Comparison of ENCODE assay signal across 8 mouse cellular contexts in the genomic region with DNA sequence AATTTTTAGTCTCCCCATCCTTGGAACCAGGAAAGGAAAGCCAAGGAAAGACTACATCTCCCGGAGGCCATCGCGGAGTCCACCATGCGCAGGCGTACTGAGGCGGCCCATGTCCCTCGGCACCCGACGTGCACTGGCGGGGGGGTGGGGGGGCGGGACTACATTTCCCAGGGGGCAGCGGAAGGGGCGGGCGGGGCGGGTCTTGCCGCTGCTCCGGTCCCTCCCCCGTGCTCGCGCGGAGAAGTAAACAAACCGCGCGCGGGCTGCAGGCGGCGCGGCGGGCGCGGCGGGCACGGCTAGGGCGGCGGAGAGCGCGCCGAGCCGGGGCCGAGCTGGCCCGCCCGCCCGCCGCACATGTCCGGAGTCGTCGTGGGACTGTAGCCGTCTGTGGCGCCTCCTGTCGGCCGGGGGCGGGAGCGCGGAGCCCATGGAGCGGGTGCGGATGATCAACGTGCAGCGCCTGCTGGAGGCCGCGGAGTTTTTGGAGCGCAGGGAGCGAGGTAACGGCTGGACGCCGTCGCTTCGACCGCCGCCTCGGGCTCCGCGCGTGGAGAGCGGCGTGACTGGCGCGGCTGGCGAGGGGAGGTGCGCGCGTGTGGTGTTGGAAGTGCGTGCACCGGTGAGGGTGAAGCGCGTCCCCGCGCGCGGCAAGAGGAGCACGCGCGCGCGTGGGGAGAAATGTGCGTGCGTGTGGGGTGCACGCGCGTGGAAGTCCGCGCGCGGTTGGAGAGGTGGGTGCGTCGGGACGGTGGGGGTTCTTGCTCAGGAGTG. TPM values are rescaled to one million over a fixed set of nuclear protein-coding genes. Genes with fewer than 3 reads are reported as not detected.
DNase-seq lines count a peak whose midpoint lies in the region; ATAC-seq and TF ChIP-seq lines count a peak whose summit lies in the region.

No protein-coding gene starts in this region.

- peak overlapping the region; percentile 61 for H3K27ac ChIP-seq in heart, embryonic 12.5 days (ENCODE audit: poor library complexity, severe bottlenecking)
- H3K27ac ChIP-seq in kidney, postnatal 0 days: peak overlapping the region; percentile 74
- H3K27ac ChIP-seq in liver, embryonic 11.5 days (ENCODE audit: low read depth, low read length): peak overlapping the region; percentile 73

- DNase-seq in brain, adult 2 months (ENCODE audit: low read depth, low spot score): peak; percentile 98
- peak; percentile 96 for DNase-seq in kidney, postnatal 0 days (ENCODE audit: low spot score)
- peak; percentile 92 for DNase-seq in liver, embryonic 11.5 days (ENCODE audit: low spot score)
- peak; percentile 92 to 97 for DNase-seq in spleen, postnatal 4 days (ENCODE audit: low spot score in 2 of 2)

- peaks cover 1% of the 10 kb centered on the region for H3K79me3 ChIP-seq in C2C12 (ENCODE audit: low read depth)

- peaks cover 83% of the 10 kb centered on the region for H3K4me1 ChIP-seq in erythroblast, embryonic 14.5 days (ENCODE audit: control insufficient read depth)
- peaks cover 37% of the 10 kb centered on the region for H3K4me1 ChIP-seq in heart, embryonic 12.5 days (replicated peaks)
- peaks cover 20% of the 10 kb centered on the region for H3K4me1 ChIP-seq in kidney, postnatal 0 days (replicated peaks; ENCODE audit: insufficient read depth, low read length)
- H3K4me1 ChIP-seq in liver, embryonic 11.5 days (replicated peaks; ENCODE audit: control insufficient read depth, insufficient read depth, low read length): peaks cover 32% of the 10 kb centered on the region

- H3K36me3 ChIP-seq in C2C12 (ENCODE audit: control insufficient read depth, insufficient read depth): no peaks in the 10 kb centered on the region
- H3K36me3 ChIP-seq in erythroblast, embryonic 14.5 days (ENCODE audit: control insufficient read depth): peaks cover 40% of the 10 kb centered on the region
- peaks cover 23% of the 10 kb centered on the region for H3K36me3 ChIP-seq in heart, embryonic 12.5 days
- 0 out of 2 replicates have a peak, but pooled peaks cover 6% of the 10 kb centered on the region for H3K36me3 ChIP-seq in kidney, postnatal 0 days (ENCODE audit: insufficient read depth, low read length)
- peaks cover 10% of the 10 kb centered on the region for H3K36me3 ChIP-seq in liver, embryonic 11.5 days (ENCODE audit: control insufficient read depth, insufficient read depth, low read length)
- no peaks in the 10 kb centered on the region for H3K36me3 ChIP-seq in myocyte (ENCODE audit: control insufficient read depth, insufficient read depth)

- peak overlapping the region; percentile 99 for H3K4me2 ChIP-seq in heart, embryonic 12.5 days
- peak overlapping the region; percentile 82 for H3K4me2 ChIP-seq in kidney, postnatal 0 days (ENCODE audit: low read length)
- peak overlapping the region; percentile 99 for H3K4me2 ChIP-seq in liver, embryonic 11.5 days
- H3K4me2 ChIP-seq in myocyte (ENCODE audit: low read depth): peak overlapping the region; percentile 95

- TF ChIP-seq CTCF in C2C12 (IDR thresholded peaks at IDR 0.05; ENCODE audit: control insufficient read depth, insufficient read depth, insufficient read length): peak; percentile 89
- peak; percentile 71 for TF ChIP-seq CTCF in kidney, postnatal 0 days (IDR thresholded peaks at IDR 0.05; ENCODE audit: low read depth)

- no peaks in the 10 kb centered on the region for H3K9me3 ChIP-seq in erythroblast, embryonic 14.5 days (ENCODE audit: control insufficient read depth, low read length)
- no peaks in the 10 kb centered on the region; the same call in 1 of the 2 replicates for H3K9me3 ChIP-seq in heart, embryonic 12.5 days (replicated peaks)
- no peaks in the 10 kb centered on the region for H3K9me3 ChIP-seq in kidney, postnatal 0 days (replicated peaks; ENCODE audit: low read length)
- H3K9me3 ChIP-seq in liver, embryonic 11.5 days (ENCODE audit: control insufficient read depth, low read length): no peaks in the 10 kb centered on the region

- peak; percentile 82 for ATAC-seq in heart, embryonic 12.5 days (ENCODE audit: insufficient number of reproducible peaks, low FRiP score)
- peak; percentile 88 for ATAC-seq in kidney, postnatal 0 days (replicated peaks; ENCODE audit: low FRiP score, low read depth)
- ATAC-seq in liver, embryonic 11.5 days (replicated peaks; ENCODE audit: low FRiP score): peak; percentile 79

- H3K4me3 ChIP-seq in C2C12 (ENCODE audit: insufficient read depth, poor library complexity, severe bottlenecking): peak overlapping the region; percentile 51
- H3K4me3 ChIP-seq in erythroblast, embryonic 14.5 days (replicated peaks): peak overlapping the region; percentile 99
- peak overlapping the region; percentile 84 for H3K4me3 ChIP-seq in heart, embryonic 12.5 days
- H3K4me3 ChIP-seq in kidney, postnatal 0 days (replicated peaks; ENCODE audit: low read depth, low read length): peak overlapping the region; percentile 69
- H3K4me3 ChIP-seq in liver, embryonic 11.5 days (ENCODE audit: low read depth, low read length): peak overlapping the region; percentile 93
- peak overlapping the region; percentile 19 for H3K4me3 ChIP-seq in myocyte

- H3K27me3 ChIP-seq in C2C12 (ENCODE audit: control insufficient read depth, insufficient read depth, insufficient read length) (no peaks in the 10 kb centered on the region), myocyte (ENCODE audit: control insufficient read depth, insufficient read depth, insufficient read length) (no peaks in the 10 kb centered on the region)
- no peaks in the 10 kb centered on the region for H3K27me3 ChIP-seq in erythroblast, embryonic 14.5 days (ENCODE audit: control insufficient read depth)
- no peaks in the 10 kb centered on the region for H3K27me3 ChIP-seq in heart, embryonic 12.5 days (replicated peaks)
- H3K27me3 ChIP-seq in kidney, postnatal 0 days (ENCODE audit: insufficient read depth, low read length): no peaks in the 10 kb centered on the region
- H3K27me3 ChIP-seq in liver, embryonic 11.5 days (replicated peaks; ENCODE audit: control insufficient read depth, insufficient read depth, low read length): no peaks in the 10 kb centered on the region

- no peak for TF ChIP-seq POLR2A in myocyte (IDR thresholded peaks at IDR 0.05; ENCODE audit: insufficient read length, low read depth)

- WGBS in heart, embryonic 12.5 days: under 1% methylated on average over 83 of the region's 106 CpGs
- WGBS in kidney, postnatal 0 days: under 1% methylated on average over 91 of the region's 106 CpGs
- under 1% methylated on average over 102 of the region's 106 CpGs for WGBS in liver, embryonic 11.5 days

- peak overlapping the region; percentile 85 for H3K9ac ChIP-seq in heart, embryonic 12.5 days
- peak overlapping the region; percentile 78 for H3K9ac ChIP-seq in kidney, postnatal 0 days (ENCODE audit: low read depth, low read length)
- peak overlapping the region; percentile 92 for H3K9ac ChIP-seq in liver, embryonic 11.5 days (ENCODE audit: low read depth, low read length)

- H3K79me2 ChIP-seq in C2C12 (ENCODE audit: control insufficient read depth, insufficient read depth) (no peaks in the 10 kb centered on the region), myocyte (ENCODE audit: control insufficient read depth, insufficient read depth) (no peaks in the 10 kb centered on the region)

- peak overlapping the region; percentile 76 for H3ac ChIP-seq in C2C12 (ENCODE audit: control insufficient read depth, insufficient read length, low read depth)
- H3ac ChIP-seq in myocyte (ENCODE audit: control insufficient read depth, insufficient read length): peak overlapping the region; percentile 67

TF ChIP-seq in C2C12, 6 proteins besides CTCF, POLR2A, EP300 and RAD21:
- TF ChIP-seq FOSL1 (IDR thresholded peaks at IDR 0.05; ENCODE audit: insufficient read depth, low read length, poor library complexity, severe bottlenecking): no peak

TF ChIP-seq in myocyte, 11 proteins besides CTCF, POLR2A, EP300 and RAD21:
- TF ChIP-seq TCF3 (IDR thresholded peaks at IDR 0.05; ENCODE audit: insufficient read length, low read depth) (no peak), MYOD1 (IDR thresholded peaks at IDR 0.05; ENCODE audit: control insufficient read depth in 1 of 3, insufficient read length in 2 of 3, low read depth in 2 of 3) (peak in 1 of 3 experiments; percentile 28)

RNA-seq across cellular contexts. Expression of a gene that starts 19.1 kb away (rescaled TPM):
- polyA plus RNA-seq in C2C12 (2012; fragmentation: generic; extraction: Trizol) (10.5 TPM), myocyte (2012; fragmentation: generic; extraction: Trizol) (11.9 TPM)
- polyA plus RNA-seq in erythroblast, embryonic 14.5 days (2012): 12.9 and 14.0 TPM in 2 replicates
- polyA plus RNA-seq in heart, embryonic 12.5 days (2016; fragmentation: Nextera tagmentation; extraction: Ambion mirVana): 40.0 and 42.7 TPM in 2 replicates
- 51.9 and 55.0 TPM in 2 replicates for polyA plus RNA-seq in kidney, postnatal 0 days (2015; fragmentation: Nextera tagmentation; extraction: Ambion mirVana)
- polyA plus RNA-seq in liver, embryonic 11.5 days (2014; fragmentation: Nextera tagmentation; extraction: Ambion mirVana): 34.3 and 42.6 TPM in 2 replicates

RNA-seq across cellular contexts. Expression of a gene that starts 42.2 kb away (rescaled TPM):
- polyA plus RNA-seq in C2C12 (2012; fragmentation: generic; extraction: Trizol): not detected
- polyA plus RNA-seq in erythroblast, embryonic 14.5 days (2012): not detected in 2 replicates
- polyA plus RNA-seq in heart, embryonic 12.5 days (2016; fragmentation: Nextera tagmentation; extraction: Ambion mirVana): not detected in 2 replicates
- polyA plus RNA-seq in kidney, postnatal 0 days (2015; fragmentation: Nextera tagmentation; extraction: Ambion mirVana): not detected in 2 replicates
- 3.3 TPM in 1 of 2 replicates, not detected in the other for polyA plus RNA-seq in liver, embryonic 11.5 days (2014; fragmentation: Nextera tagmentation; extraction: Ambion mirVana)
- polyA plus RNA-seq in myocyte (2012; fragmentation: generic; extraction: Trizol): not detected

Comparison
In these comparisons a context has a peak if more than half of its experiments do, and no peak if none do; other contexts are left out.
1. Peak in every context shown above with its lines: DNase-seq, ATAC-seq, H3K4me3 ChIP-seq and H3K27ac ChIP-seq.
2. H3K4me3 ChIP-seq: peak in every context shown above with its lines; median percentile 99 in erythroblast, embryonic 14.5 days; 93 in liver, embryonic 11.5 days; 84 in heart, embryonic 12.5 days; 69 in kidney, postnatal 0 days; 51 in C2C12; 19 in myocyte.